Comparison of ENCODE assay signal across 21 mouse cellular contexts in genomic region chr3:38501316-38501715, GRCm38 (mm10).
"Had no signal": no experiment of that assay in that cellular context is flagged by ENCODE, and none has a peak within 500 bp of the region (broad histone marks: within the 10 kb centered on the region; RNA-seq: fewer than 3 reads in every experiment).

No protein-coding gene starts in this region.

- H3K27ac ChIP-seq: kidney, postnatal 0 days; layer of hippocampus, adult 2 months; limb, embryonic 12.5 days; limb, embryonic 15.5 days; liver, embryonic 14.5 days; macrophage; midbrain, embryonic 12.5 days; midbrain, embryonic 15.5 days; neural tube, embryonic 12.5 days; neural tube, embryonic 15.5 days; stomach, embryonic 15.5 days had no signal

- H3K4me2 ChIP-seq: limb, embryonic 12.5 days; limb, embryonic 15.5 days; liver, embryonic 11.5 days; lung, embryonic 14.5 days; midbrain, embryonic 12.5 days; midbrain, embryonic 15.5 days; neural tube, embryonic 12.5 days; neural tube, embryonic 15.5 days; stomach, embryonic 15.5 days had no signal

- H3K9me3 ChIP-seq: limb, embryonic 12.5 days; limb, embryonic 15.5 days; midbrain, embryonic 12.5 days; midbrain, embryonic 15.5 days; neural tube, embryonic 12.5 days; neural tube, embryonic 15.5 days; stomach, embryonic 15.5 days had no signal

- H3K27me3 ChIP-seq: limb, embryonic 12.5 days; limb, embryonic 15.5 days; midbrain, embryonic 12.5 days; midbrain, embryonic 15.5 days; neural tube, embryonic 12.5 days; neural tube, embryonic 15.5 days; stomach, embryonic 15.5 days had no signal

- H3K36me3 ChIP-seq: limb, embryonic 12.5 days; limb, embryonic 15.5 days; midbrain, embryonic 12.5 days; midbrain, embryonic 15.5 days; neural tube, embryonic 12.5 days; neural tube, embryonic 15.5 days; stomach, embryonic 15.5 days had no signal

- H3K9ac ChIP-seq: limb, embryonic 12.5 days; limb, embryonic 15.5 days; liver, embryonic 14.5 days; liver, postnatal 0 days; lung, embryonic 14.5 days; midbrain, embryonic 12.5 days; midbrain, embryonic 15.5 days; neural tube, embryonic 12.5 days; neural tube, embryonic 15.5 days; stomach, embryonic 15.5 days had no signal

- H3K4me3 ChIP-seq: layer of hippocampus, adult 2 months; limb, embryonic 12.5 days; limb, embryonic 15.5 days; midbrain, embryonic 12.5 days; midbrain, embryonic 15.5 days; neural tube, embryonic 12.5 days; neural tube, embryonic 15.5 days; stomach, embryonic 15.5 days had no signal

- ATAC-seq: liver, postnatal 0 days; lung, postnatal 0 days had no signal

- DNase-seq: kidney, postnatal 25 days; layer of hippocampus, adult 9-11 months; left cerebral cortex, postnatal 4 days; liver, postnatal 0 days; lung, embryonic 14.5 days; right cerebral cortex, postnatal 14 days; spleen, adult 18-20 months; thymus, postnatal 25 days had no signal

- H3K4me1 ChIP-seq: limb, embryonic 12.5 days; limb, embryonic 15.5 days; midbrain, embryonic 15.5 days had no signal
